Mouse (Mus musculus): ENCODE results near the gene Cacna2d1. TPM values are rescaled to one million over a fixed set of nuclear protein-coding genes. Genes with fewer than 3 reads are reported as not detected.

The Cacna2d1 gene
- polyA plus RNA-seq, 1 experiment from 2014 or later: 7.0 TPM

DNA sequence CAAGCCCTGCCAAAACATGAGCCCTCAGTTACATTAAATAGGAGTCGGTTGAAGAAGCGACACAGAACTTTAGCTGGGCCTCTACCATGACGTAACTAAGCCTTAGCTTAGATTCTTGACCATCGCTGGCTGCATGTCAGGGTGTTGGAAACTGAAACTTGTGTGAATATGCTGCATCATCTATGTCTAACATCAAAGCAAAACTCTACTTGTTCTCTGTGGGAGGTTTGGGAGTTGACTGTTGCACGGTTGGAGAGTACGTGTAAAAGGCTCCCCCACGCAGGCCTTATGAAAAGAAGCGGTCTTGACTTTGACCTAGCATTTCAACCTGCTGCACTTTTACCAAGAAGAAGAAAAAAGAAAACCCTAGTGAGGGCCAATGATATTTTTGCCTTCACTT lies 436.2 kb downstream of the Cacna2d1 start:
- WGBS: 92% methylated on average over 8 of the region's 8 CpGs
- no peak for DNase-seq (ENCODE audit: low spot score)
- Histone ChIP-seq H3K27me3 (ENCODE audit: low read depth, poor library complexity, severe bottlenecking) (no peaks in the 10 kb centered on the region), H3K4me1 (no peaks in the 10 kb centered on the region), H3K36me3 (no peaks in the 10 kb centered on the region), H3K27ac (no peak overlapping the region), H3K9me3 (replicated peaks) (no peaks in the 10 kb centered on the region), H3K4me3 (no peak overlapping the region)

DNA sequence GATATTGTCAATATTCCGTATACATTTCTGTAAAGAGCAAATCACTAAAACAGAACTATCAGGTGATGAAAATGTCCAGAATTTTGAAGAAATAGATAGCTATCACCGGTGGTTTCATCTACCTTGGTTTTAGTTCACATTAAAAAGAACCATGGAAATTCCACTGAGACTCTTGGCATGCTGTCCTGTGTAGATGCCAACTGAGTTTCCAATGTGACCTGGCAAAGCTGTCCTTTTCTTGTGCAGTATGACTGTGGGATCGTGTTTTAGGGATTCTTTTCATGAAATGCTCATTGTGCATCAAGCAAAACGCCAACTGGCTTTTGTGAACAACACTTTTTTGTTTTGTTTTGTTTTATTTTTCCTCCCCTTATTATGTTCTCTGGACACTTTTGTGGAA lies 439.5 kb downstream of the Cacna2d1 start:
- H3K36me3 ChIP-seq: no peaks in the 10 kb centered on the region
- no peak for DNase-seq (ENCODE audit: low spot score)
- no peak overlapping the region for H3K4me3 ChIP-seq
- 90% methylated on average over 4 of the region's 4 CpGs for WGBS
- H3K4me1 ChIP-seq: no peaks in the 10 kb centered on the region
- no peak overlapping the region for H3K27ac ChIP-seq
- H3K9me3 ChIP-seq (replicated peaks): no peaks in the 10 kb centered on the region
- H3K27me3 ChIP-seq (ENCODE audit: low read depth, poor library complexity, severe bottlenecking): no peaks in the 10 kb centered on the region

DNA sequence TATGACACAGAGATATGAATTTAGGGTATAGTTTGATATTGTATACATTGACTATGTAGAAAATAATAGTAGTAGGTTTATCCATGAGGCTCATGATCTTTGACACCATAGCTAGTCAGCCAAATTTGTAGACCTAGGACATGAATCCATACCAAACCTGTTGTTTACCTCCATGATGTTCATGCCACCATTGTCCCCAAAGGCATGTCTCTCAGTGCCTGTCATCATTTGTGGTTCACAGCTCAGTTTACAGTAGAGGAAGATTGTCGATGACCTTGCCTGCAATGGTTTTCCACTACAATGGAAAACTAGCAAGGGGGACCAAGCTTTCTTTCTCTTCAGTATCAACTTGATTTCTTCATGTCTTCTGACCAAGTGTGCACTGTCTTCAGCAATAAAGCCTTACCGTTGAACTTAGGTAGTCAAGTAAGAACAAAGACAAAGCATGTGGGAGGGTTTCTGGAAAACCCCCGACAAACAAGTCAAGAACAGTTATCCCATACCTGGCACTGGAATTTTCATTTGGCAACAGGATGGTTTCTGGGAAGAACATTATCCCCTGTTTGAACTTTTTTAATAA lies 441.9 kb downstream of the Cacna2d1 start:
- DNase-seq (ENCODE audit: low spot score): no peak
- 95% methylated on average over 3 of the region's 3 CpGs for WGBS
- H3K27me3 ChIP-seq (ENCODE audit: low read depth, poor library complexity, severe bottlenecking): no peaks in the 10 kb centered on the region
- no peaks in the 10 kb centered on the region for H3K4me1 ChIP-seq
- no peaks in the 10 kb centered on the region for H3K36me3 ChIP-seq
- H3K4me3 ChIP-seq: no peak overlapping the region
- no peaks in the 10 kb centered on the region for H3K9me3 ChIP-seq (replicated peaks)
- no peak overlapping the region for H3K27ac ChIP-seq

DNA sequence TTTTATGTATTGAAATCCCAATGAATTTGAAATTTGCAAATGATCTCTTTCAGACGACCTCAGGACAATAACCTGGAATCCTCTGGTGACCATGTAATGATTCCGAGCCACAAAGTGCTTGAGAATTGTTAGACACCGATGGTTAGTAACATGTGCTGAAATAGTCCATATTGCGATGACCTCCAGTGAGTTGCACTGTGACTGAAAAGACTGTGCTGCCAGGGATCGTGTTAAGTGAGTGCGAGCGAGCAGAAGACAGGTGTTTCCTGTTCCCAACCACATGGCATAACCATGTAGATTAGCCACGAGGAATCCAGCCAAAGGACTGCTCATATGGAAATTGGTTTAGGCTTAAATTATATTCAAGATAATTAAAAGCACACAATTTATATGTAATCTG lies 475.5 kb downstream of the Cacna2d1 start:
- no peak overlapping the region for H3K27ac ChIP-seq
- no peak overlapping the region for H3K4me3 ChIP-seq
- no peaks in the 10 kb centered on the region for H3K27me3 ChIP-seq (ENCODE audit: low read depth, poor library complexity, severe bottlenecking)
- WGBS: 74% methylated on average over 8 of the region's 8 CpGs
- DNase-seq (ENCODE audit: low spot score): peak; percentile 46
- no peaks in the 10 kb centered on the region for H3K4me1 ChIP-seq
- no peaks in the 10 kb centered on the region for H3K9me3 ChIP-seq (replicated peaks)
- H3K36me3 ChIP-seq: no peaks in the 10 kb centered on the region

DNA sequence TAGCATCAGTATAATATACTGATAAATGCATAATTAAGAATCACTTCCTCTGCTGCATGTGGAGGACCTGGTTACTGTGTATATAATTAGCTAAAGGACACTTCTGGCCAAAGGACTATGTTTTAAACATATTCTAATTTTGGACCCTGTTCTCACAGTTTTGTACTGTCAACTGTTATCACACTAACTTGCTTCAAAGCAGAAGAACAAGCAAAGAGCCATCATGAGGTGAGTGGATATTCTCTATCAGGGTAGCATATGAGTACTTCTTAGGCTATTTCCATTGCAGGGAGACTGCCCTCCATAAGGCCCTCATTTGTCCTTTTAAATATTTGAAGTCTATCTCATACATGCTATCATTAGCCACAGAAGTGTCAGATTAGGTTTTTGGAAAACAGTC lies 480.2 kb downstream of the Cacna2d1 start:
- H3K27me3 ChIP-seq (ENCODE audit: low read depth, poor library complexity, severe bottlenecking): no peaks in the 10 kb centered on the region
- H3K27ac ChIP-seq: no peak overlapping the region
- DNase-seq (ENCODE audit: low spot score): no peak
- H3K36me3 ChIP-seq: no peaks in the 10 kb centered on the region
- no peak overlapping the region for H3K4me3 ChIP-seq
- no peaks in the 10 kb centered on the region for H3K9me3 ChIP-seq (replicated peaks)
- no peaks in the 10 kb centered on the region for H3K4me1 ChIP-seq

DNA sequence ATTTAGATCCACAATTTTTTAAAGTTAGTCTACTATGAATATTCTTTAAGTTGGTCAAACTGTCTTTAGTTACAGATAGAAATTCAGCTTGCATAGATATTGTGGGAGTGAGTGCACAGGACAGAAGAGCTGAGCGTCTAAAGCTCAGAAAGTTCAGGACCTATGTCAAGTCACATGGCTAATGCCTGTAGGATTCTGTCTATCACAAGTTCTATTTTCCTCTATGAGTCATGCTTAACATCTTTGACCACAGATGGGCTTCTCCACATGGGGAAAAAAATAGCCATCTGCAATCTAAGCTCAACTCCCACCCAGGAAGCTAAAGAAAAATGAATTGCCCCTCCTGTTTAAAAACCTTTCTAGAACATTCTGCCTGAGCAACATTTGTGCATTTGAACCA lies 483.5 kb downstream of the Cacna2d1 start:
- Histone ChIP-seq H3K4me1 (no peaks in the 10 kb centered on the region), H3K36me3 (no peaks in the 10 kb centered on the region), H3K4me3 (no peak overlapping the region), H3K27me3 (ENCODE audit: low read depth, poor library complexity, severe bottlenecking) (no peaks in the 10 kb centered on the region), H3K27ac (no peak overlapping the region), H3K9me3 (replicated peaks) (no peaks in the 10 kb centered on the region)
- 90% methylated on average over 1 of the region's 1 CpGs for WGBS
- no peak for DNase-seq (ENCODE audit: low spot score)

DNA sequence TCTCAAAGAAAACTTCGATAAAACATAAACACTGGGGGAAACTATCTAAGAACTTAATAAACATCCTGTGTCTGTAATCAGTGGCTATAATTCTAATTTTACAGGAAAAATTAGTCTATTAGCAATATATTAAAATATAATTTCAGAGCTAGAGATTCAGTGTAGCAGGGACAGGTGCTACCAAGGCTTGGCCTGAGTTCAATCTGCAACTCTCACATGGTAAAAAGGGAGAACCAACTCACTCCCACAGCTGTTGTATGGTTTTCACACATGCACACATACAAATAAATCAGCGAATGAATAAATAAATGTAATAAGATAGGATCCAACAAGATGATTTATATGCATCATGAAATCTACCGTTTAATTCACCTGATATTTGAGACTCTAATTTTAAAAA lies 484.0 kb downstream of the Cacna2d1 start:
- 92% methylated on average over 3 of the region's 3 CpGs for WGBS
- DNase-seq (ENCODE audit: low spot score): no peak
- Histone ChIP-seq H3K4me1 (no peaks in the 10 kb centered on the region), H3K9me3 (replicated peaks) (no peaks in the 10 kb centered on the region), H3K4me3 (no peak overlapping the region), H3K27me3 (ENCODE audit: low read depth, poor library complexity, severe bottlenecking) (no peaks in the 10 kb centered on the region), H3K36me3 (no peaks in the 10 kb centered on the region), H3K27ac (no peak overlapping the region)

Other genes with a start within 250 kb of the Cacna2d1 start
- gene Speer4c, start 220.4 kb upstream of the Cacna2d1 start, polyA plus RNA-seq (2016; fragmentation: Nextera tagmentation; extraction: Ambion mirVana): not detected in 2 replicates

All from limb, embryonic 10.5 days (tissue).